Mouse (Mus musculus) erythroblast, embryonic 14.5 days (primary cell): ENCODE data around the gene Dph1.

ENCODE experiments used
- GATA1 ChIP-seq: IDR thresholded peaks from 2 replicates; pipeline ENCODE4 v1.6.1; 2012; ENCODE audit warnings: low read length, inconsistent platforms, mixed read lengths
- TAL1 ChIP-seq: IDR thresholded peaks from 3 replicates; pipeline ENCODE4 v1.6.1; 2012; ENCODE audit warnings: low read length, inconsistent platforms, mixed read lengths

- no peak for TF ChIP-seq GATA1
- TF ChIP-seq TAL1, result no peak
Measured at GRCm38 (mm10) chr11:75166193-75166842, 24.7 kb downstream of the Dph1 start.
